Mouse (Mus musculus) heart, embryonic 11.5 days (tissue): ENCODE data around the gene Foxa3. TPM values are rescaled to one million over a fixed set of nuclear protein-coding genes. Genes with fewer than 3 reads are reported as not detected.
A peak's percentile ranks its signal among the peaks of the same experiment; 100 is the strongest.
"Not testable (repeated sequence)": the region's sequence is repeated elsewhere in the genome, so short reads cannot be mapped to it uniquely, and the experiment has no call there.

Source experiments
- ATAC-seq: fragments of 200-750 bp; cut with Nextera tagmentation; replicated peaks from 2 replicates; pipeline ENCODE4 v1.8.0; 2017; ENCODE audit warnings: moderate library complexity; ENCODE audit not compliant: insufficient number of reproducible peaks, low FRiP score, low TSS enrichment
- H3K27ac ChIP-seq: fragments of 300-500 bp; sonication (generic); 2 replicates; pipeline ENCODE4 v1.5.1; 2014; ENCODE audit warnings: mild to moderate bottlenecking, low read depth, low read length
- H3K27me3 ChIP-seq: fragments of 300-500 bp; sonication (generic); 2 replicates; pipeline ENCODE4 v1.6.1; 2014; ENCODE audit warnings: mild to moderate bottlenecking, low read length, mixed read lengths; ENCODE audit not compliant: control insufficient read depth, insufficient read depth
- H3K36me3 ChIP-seq: fragments of 300-500 bp; sonication (generic); 2 replicates; pipeline ENCODE4 v1.6.1; 2014; ENCODE audit warnings: mild to moderate bottlenecking, low read length, moderate library complexity, mixed read lengths; ENCODE audit not compliant: control insufficient read depth, insufficient read depth
- H3K4me1 ChIP-seq: fragments of 300-500 bp; sonication (generic); 2 replicates; pipeline ENCODE4 v1.6.1; 2014; ENCODE audit warnings: low read length; ENCODE audit not compliant: control insufficient read depth, insufficient read depth
- H3K4me2 ChIP-seq: fragments of 300-500 bp; sonication (generic); 2 replicates; pipeline ENCODE4 v1.6.1; 2014; ENCODE audit warnings: mild to moderate bottlenecking, moderate library complexity
- H3K4me3 ChIP-seq: fragments of 300-500 bp; sonication (generic); 2 replicates; pipeline ENCODE4 v1.5.1; 2014; ENCODE audit warnings: low read depth, low read length
- H3K9ac ChIP-seq: fragments of 300-500 bp; sonication (generic); 2 replicates; pipeline ENCODE4 v1.6.1; 2014; ENCODE audit warnings: mild to moderate bottlenecking, low read depth, low read length, moderate library complexity
- H3K9me3 ChIP-seq: fragments of 300-500 bp; sonication (generic); replicated peaks from 2 replicates; pipeline ENCODE4 v1.6.1; 2016; ENCODE audit warnings: low read length; ENCODE audit not compliant: control insufficient read depth
- WGBS: fragments of 180-500 bp; shearing (Covaris S2); extraction: QIAGEN DNeasy Blood & Tissue Kit; methylation state at CpG from one replicate; pipeline ENCODE4 v1.1.7; 2014; ENCODE audit not compliant: insufficient replicate concordance; 5-methylcytosine and 5-hydroxymethylcytosine counted together
- polyA plus RNA-seq: library from polyadenylated mRNA; unstranded; fragments of >200 nt; fragmentation: Nextera tagmentation; extraction: Ambion mirVana; gene quantifications from 2 replicates; pipeline ENCODE4 v1.2.1, GENCODE M21; 2014

The Foxa3 gene
- polyA plus RNA-seq = 0.59 TPM in 1 of 2 replicates, not detected in the other

DNA sequence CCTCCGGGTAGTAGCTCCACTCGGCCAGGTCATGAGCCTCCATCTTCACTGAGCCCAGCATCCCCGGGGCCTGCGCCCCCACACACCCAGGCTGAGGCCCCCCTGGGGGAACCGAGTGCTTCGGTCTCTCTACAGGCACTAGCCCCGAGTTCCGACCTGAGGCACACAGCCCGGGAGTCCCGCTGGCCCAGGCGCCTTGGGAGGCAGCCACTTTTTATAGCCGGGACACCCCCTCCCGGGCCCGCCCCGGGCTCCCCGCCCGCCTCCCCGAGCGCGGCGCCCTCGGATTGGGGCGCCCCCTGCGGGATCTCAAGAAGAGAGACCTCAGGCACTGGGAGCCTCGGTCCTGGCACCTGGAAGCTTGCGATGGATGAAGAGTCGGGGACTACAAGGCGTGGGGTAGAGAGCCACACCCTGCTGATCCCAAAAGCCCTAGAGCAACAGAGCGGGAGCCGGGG, at the start of gene Foxa3:
Gene Foxa3 (minus strand): TSS at position 182 of the 458 bp plus-strand sequence.
- H3K4me3 ChIP-seq = peak within 1 kb of the TSS; percentile 78
- peak within 1 kb of the TSS; percentile 90 for H3K4me2 ChIP-seq
- 4% methylated on average over 29 of the region's 30 CpGs for WGBS
- ATAC-seq = no peak; the same call in 1 of the 2 replicates
- H3K9ac ChIP-seq = peak within 1 kb of the TSS; percentile 94
- no peaks in the 10 kb centered on the region for H3K36me3 ChIP-seq
- no peaks in the 10 kb centered on the region for H3K9me3 ChIP-seq
- peaks cover 13% of the 10 kb centered on the region; the same call in 1 of the 2 replicates for H3K4me1 ChIP-seq
- peak within 1 kb of the TSS; percentile 60 for H3K27ac ChIP-seq
- peaks cover 35% of the 10 kb centered on the region for H3K27me3 ChIP-seq

DNA sequence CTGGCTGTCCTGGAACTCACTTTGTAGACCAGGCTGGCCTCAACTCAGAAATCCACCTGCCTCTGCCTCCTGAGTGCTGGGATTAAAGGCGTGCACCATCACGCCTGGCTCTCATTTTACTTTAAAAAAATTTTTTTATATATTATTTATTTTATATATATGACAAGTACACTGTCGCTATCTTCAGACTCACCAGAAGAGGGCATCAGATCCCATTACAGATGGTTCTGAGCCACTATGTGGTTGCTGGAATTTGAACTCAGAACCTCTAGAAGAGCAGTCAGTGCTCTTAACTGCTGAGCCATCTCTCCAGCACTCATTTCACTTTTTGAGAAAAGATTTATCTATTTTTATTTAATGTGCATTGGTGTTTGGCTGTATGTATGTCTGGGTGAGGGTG, 47.7 kb upstream of the Foxa3 start:
- H3K27me3 ChIP-seq = peaks cover 15% of the 10 kb centered on the region
- not testable (repeated sequence) for H3K9me3 ChIP-seq, ATAC-seq, H3K9ac ChIP-seq, H3K4me3 ChIP-seq, H3K4me1 ChIP-seq, H3K36me3 ChIP-seq, H3K4me2 ChIP-seq, H3K27ac ChIP-seq
- WGBS = 48% methylated on average over 3 of the region's 3 CpGs

DNA sequence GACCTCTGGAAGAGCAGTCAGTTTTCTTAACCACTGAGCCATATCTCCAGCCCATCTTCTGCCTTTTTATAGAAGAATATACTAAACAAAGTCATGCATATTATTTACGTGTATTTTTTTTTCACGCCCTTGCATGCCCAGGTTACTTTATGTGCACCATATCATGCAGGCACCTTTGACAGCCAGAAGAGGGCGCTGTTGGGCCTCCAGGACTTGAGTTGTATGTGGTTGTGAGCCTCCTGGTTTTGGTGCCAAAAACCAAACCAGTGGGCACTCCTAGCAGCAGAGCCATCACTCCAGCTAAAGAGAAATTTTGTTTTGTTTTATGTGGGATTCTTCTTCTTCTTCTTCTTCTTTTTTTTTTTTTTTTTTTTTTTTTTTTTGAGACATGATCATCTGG, 46.2 kb upstream of the Foxa3 start:
- H3K9me3 ChIP-seq = peaks cover 4% of the 10 kb centered on the region; the same call in 1 of the 2 replicates
- H3K27me3 ChIP-seq = peaks cover 30% of the 10 kb centered on the region
- H3K4me3 ChIP-seq = no peak overlapping the region
- no peak for ATAC-seq
- H3K27ac ChIP-seq = no peak overlapping the region
- no peak overlapping the region for H3K9ac ChIP-seq
- no peaks in the 10 kb centered on the region for H3K4me1 ChIP-seq
- WGBS = 47% methylated on average over 3 of the region's 3 CpGs
- H3K4me2 ChIP-seq = no peak overlapping the region
- H3K36me3 ChIP-seq = no peaks in the 10 kb centered on the region

DNA sequence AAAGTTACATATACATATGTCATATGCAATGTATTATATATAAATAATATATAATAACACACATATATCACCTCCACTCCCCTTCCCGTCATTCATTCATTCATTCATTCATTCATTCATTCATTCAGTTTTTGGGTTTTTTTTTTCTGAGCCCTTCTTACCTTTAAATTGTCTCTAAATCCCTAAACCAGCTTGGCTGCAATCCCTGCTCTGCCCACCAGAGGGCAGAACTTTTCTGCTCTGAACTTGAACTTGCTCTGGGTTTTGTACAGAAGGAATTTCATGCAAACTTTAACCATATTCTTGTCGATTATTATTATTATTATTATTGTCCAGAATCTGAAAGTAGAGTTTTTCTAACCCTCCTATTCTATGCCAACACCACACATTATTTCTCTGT, 45.4 kb upstream of the Foxa3 start:
- H3K27ac ChIP-seq = no peak overlapping the region
- ATAC-seq = no peak
- peaks cover 4% of the 10 kb centered on the region; the same call in 1 of the 2 replicates for H3K9me3 ChIP-seq
- H3K4me1 ChIP-seq = no peaks in the 10 kb centered on the region
- H3K36me3 ChIP-seq = no peaks in the 10 kb centered on the region
- peaks cover 36% of the 10 kb centered on the region for H3K27me3 ChIP-seq
- no peak overlapping the region for H3K4me3 ChIP-seq
- no peak overlapping the region for H3K4me2 ChIP-seq
- no peak overlapping the region for H3K9ac ChIP-seq
- WGBS = 4% methylated on average over 2 of the region's 2 CpGs

DNA sequence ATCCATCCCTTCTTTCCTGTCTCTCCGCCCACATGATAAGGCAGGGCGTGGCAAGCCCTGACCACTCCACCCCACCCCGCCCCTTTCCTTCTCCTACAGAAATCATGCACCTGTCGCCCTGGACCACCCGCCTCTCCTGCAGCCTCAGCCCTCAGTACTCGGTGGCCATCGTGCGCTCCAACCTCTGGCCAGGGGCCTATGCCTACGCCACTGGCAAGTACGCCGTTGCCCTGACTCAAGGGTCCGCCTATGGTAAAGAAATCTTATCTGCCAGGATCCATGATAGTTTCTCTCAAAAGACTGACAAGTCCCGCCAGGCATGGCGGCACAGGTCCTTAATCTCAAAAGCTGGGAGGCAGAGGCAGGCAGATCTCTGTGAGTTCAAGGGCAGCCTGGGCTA, 44.6 kb upstream of the Foxa3 start:
- no peaks in the 10 kb centered on the region for H3K4me1 ChIP-seq
- peaks cover 4% of the 10 kb centered on the region; the same call in 1 of the 2 replicates for H3K9me3 ChIP-seq
- no peak overlapping the region for H3K9ac ChIP-seq
- H3K36me3 ChIP-seq = no peaks in the 10 kb centered on the region
- no peak for ATAC-seq
- H3K27me3 ChIP-seq = peaks cover 39% of the 10 kb centered on the region
- WGBS = 60% methylated on average over 14 of the region's 14 CpGs
- no peak overlapping the region for H3K27ac ChIP-seq
- H3K4me3 ChIP-seq = no peak overlapping the region
- no peak overlapping the region for H3K4me2 ChIP-seq

DNA sequence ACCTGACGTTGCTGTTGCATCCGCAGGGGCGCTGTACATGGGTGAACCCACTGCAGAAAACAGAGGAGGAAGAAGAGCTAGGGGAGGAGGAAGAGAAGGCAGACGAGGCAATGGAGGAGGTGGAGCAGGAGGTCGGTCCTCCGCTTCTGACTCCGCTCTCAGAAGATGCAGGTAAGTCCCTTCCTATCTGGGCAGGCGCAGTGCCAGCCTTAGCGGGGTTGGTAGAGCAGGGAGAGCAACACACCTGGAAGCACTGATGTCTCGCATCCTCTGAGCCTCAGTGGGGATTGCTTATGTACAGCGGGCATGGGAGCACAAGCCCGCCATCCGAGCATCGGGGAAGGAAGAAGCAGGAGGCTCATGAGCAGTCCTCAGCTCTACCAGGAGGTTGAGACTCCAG, 43.7 kb upstream of the Foxa3 start:
- no peaks in the 10 kb centered on the region for H3K4me1 ChIP-seq
- H3K9ac ChIP-seq = no peak overlapping the region
- H3K36me3 ChIP-seq = no peaks in the 10 kb centered on the region
- WGBS = 39% methylated on average over 14 of the region's 14 CpGs
- ATAC-seq = no peak
- peaks cover 39% of the 10 kb centered on the region for H3K27me3 ChIP-seq
- H3K27ac ChIP-seq = no peak overlapping the region
- H3K9me3 ChIP-seq = peaks cover 4% of the 10 kb centered on the region; the same call in 1 of the 2 replicates
- H3K4me2 ChIP-seq = no peak overlapping the region
- no peak overlapping the region for H3K4me3 ChIP-seq

DNA sequence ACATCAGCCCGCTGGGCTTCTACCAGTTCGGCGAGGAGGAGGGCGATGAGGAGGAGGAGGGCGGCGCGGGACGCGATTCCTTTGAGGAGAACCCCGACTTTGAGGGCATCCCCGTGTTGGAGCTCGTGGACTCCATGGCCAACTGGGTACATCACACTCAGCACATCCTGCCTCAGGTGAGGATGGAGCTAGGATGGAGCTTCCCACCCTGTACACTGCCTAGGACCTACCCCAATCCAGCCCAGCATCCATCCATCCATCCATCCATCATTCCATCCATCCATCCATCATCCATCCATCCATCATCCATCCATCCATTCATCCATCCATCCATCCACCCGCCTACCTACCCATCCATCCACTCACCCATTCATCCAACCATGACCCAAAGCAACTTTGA, 42.6 kb upstream of the Foxa3 start:
- H3K9me3 ChIP-seq = peaks cover 4% of the 10 kb centered on the region; the same call in 1 of the 2 replicates
- 45% methylated on average over 13 of the region's 13 CpGs for WGBS
- ATAC-seq = no peak
- peak overlapping the region; percentile 3; the same call in 1 of the 2 replicates for H3K4me3 ChIP-seq
- H3K36me3 ChIP-seq = no peaks in the 10 kb centered on the region
- no peaks in the 10 kb centered on the region for H3K4me1 ChIP-seq
- H3K4me2 ChIP-seq = peak overlapping the region; percentile 27; the same call in 1 of the 2 replicates
- H3K27me3 ChIP-seq = peaks cover 39% of the 10 kb centered on the region
- H3K9ac ChIP-seq = no peak overlapping the region
- H3K27ac ChIP-seq = no peak overlapping the region

DNA sequence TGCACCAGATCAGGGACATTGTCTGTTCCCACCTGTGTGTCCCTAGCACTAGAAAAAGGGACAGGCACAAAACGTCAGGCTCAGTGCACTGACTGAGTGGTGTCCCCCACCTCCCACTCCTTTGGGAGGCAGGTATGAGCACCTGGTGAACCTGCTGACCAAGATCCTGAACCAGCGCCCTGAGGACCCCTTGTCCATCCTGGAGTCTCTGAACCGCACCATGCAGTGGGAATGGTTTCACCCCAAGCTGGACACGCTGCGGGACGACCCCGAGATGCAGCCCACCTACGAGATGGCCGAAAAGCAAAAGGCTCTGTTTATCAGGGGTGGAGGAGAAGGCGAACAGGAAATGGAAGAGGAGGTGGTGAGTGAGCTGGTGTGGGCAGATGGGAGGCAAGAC, 34.1 kb upstream of the Foxa3 start:
- ATAC-seq = no peak

DNA sequence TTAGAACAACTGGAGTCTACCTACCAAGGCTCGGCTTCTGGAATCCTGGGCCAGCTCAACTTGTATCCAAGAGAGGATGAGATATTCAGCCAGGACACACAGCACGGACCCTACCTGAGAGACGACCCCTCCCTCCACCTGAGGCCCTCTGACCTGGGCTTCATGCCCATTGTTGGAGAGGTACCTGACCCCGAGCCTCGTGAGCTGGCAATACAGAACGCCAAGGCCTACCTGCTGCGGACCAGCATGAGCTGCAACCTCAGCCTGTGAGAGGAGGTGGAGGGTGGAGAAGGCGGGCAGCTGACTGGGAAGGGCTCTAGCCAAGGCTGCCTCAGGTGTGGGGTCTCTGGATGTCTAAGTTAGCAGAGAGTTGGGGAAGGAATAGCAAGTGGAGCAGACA, 31.8 kb upstream of the Foxa3 start:
- peaks cover 3% of the 10 kb centered on the region; the same call in 1 of the 2 replicates for H3K36me3 ChIP-seq
- no peak overlapping the region for H3K27ac ChIP-seq
- no peak for ATAC-seq
- H3K4me2 ChIP-seq = no peak overlapping the region
- no peak overlapping the region for H3K4me3 ChIP-seq
- 0 out of 2 replicates have a peak, but pooled peaks cover 3% of the 10 kb centered on the region for H3K4me1 ChIP-seq
- H3K27me3 ChIP-seq = no peaks in the 10 kb centered on the region
- H3K9me3 ChIP-seq = no peaks in the 10 kb centered on the region
- H3K9ac ChIP-seq = no peak overlapping the region
- 84% methylated on average over 8 of the region's 8 CpGs for WGBS

More for the DNA sequence above, 34.1 kb upstream of the Foxa3 start:
- H3K9ac ChIP-seq = no peak overlapping the region
- H3K4me2 ChIP-seq = no peak overlapping the region
- no peaks in the 10 kb centered on the region for H3K27me3 ChIP-seq
- H3K36me3 ChIP-seq = no peaks in the 10 kb centered on the region
- H3K4me3 ChIP-seq = no peak overlapping the region
- H3K9me3 ChIP-seq = no peaks in the 10 kb centered on the region
- 0 out of 2 replicates have a peak, but pooled peaks cover 3% of the 10 kb centered on the region for H3K4me1 ChIP-seq
- WGBS = 84% methylated on average over 10 of the region's 10 CpGs
- H3K27ac ChIP-seq = no peak overlapping the region
